Mouse (Mus musculus) hindbrain, embryonic 16.5 days (tissue): ENCODE data around the gene Fam124a. TPM values are rescaled to one million over a fixed set of nuclear protein-coding genes. Genes with fewer than 3 reads are reported as not detected.

Source experiments
- polyA plus RNA-seq: library from polyadenylated mRNA; unstranded; fragments of >200 nt; fragmentation: Nextera tagmentation; extraction: Ambion mirVana; gene quantifications from 2 replicates; pipeline ENCODE4 v1.2.1, GENCODE M21; 2015

Fam124a gene
- polyA plus RNA-seq, 1 experiment from 2014 or later = 59.1 TPM

Other genes starting within 250 kb of the Fam124a start
- gene Gucy1b2, start 99.4 kb upstream of the Fam124a start, polyA plus RNA-seq = 0.66 and 0.67 TPM in 2 replicates
- 0.23 and 0.27 TPM in 2 replicates for gene Gm4131, start 11.2 kb downstream of the Fam124a start, polyA plus RNA-seq
- gene Serpine3, start 107.9 kb downstream of the Fam124a start, polyA plus RNA-seq = 0.11 TPM in 1 of 2 replicates, not detected in the other
- 12.6 and 12.8 TPM in 2 replicates for gene Ints6, start 205.4 kb downstream of the Fam124a start, polyA plus RNA-seq